Mouse (Mus musculus) limb, embryonic 13.5 days (tissue): ENCODE measurements around the gene Zbtb46. TPM values are rescaled to one million over a fixed set of nuclear protein-coding genes. Genes with fewer than 3 reads are reported as not detected.
A peak's percentile ranks its signal among the peaks of the same experiment; 100 is the strongest.

Experiments used
- ATAC-seq: fragments of 200-750 bp; cut with Nextera tagmentation; 2 replicates; pipeline ENCODE4 v1.8.0; 2017; ENCODE audit warnings: low read depth, moderate number of reproducible peaks, moderate TSS enrichment; ENCODE audit not compliant: low FRiP score
- H3K27ac ChIP-seq: fragments of 300-500 bp; sonication (generic); 2 replicates; pipeline ENCODE4 v1.5.1; 2015; ENCODE audit warnings: inconsistent platforms, mild to moderate bottlenecking, moderate library complexity
- H3K27me3 ChIP-seq: fragments of 300-500 bp; sonication (generic); 2 replicates; pipeline ENCODE4 v1.6.1; 2015; ENCODE audit warnings: mild to moderate bottlenecking, inconsistent platforms
- H3K36me3 ChIP-seq: fragments of 300-500 bp; sonication (generic); 2 replicates; pipeline ENCODE4 v1.6.1; 2015; ENCODE audit warnings: inconsistent platforms, mild to moderate bottlenecking, moderate library complexity
- H3K4me1 ChIP-seq: fragments of 300-500 bp; sonication (generic); 2 replicates; pipeline ENCODE4 v1.6.1; 2015; ENCODE audit warnings: inconsistent platforms
- H3K4me2 ChIP-seq: fragments of 300-500 bp; sonication (generic); replicated peaks from 2 replicates; pipeline ENCODE4 v1.6.1; 2015; ENCODE audit warnings: inconsistent platforms, mild to moderate bottlenecking, moderate library complexity
- H3K4me3 ChIP-seq: fragments of 300-500 bp; sonication (generic); 2 replicates; pipeline ENCODE4 v1.5.1; 2015; ENCODE audit warnings: moderate library complexity, mild to moderate bottlenecking, inconsistent platforms
- H3K9ac ChIP-seq: fragments of 300-500 bp; sonication (generic); 2 replicates; pipeline ENCODE4 v1.6.1; 2015; ENCODE audit warnings: mild to moderate bottlenecking, inconsistent platforms
- H3K9me3 ChIP-seq: fragments of 300-500 bp; sonication (generic); 2 replicates; pipeline ENCODE4 v1.6.1; 2016; ENCODE audit warnings: inconsistent platforms
- WGBS: fragments of 180-500 bp; shearing (Covaris S2); methylation state at CpG from one replicate; pipeline ENCODE4 v1.1.7; 2015; 5-methylcytosine and 5-hydroxymethylcytosine counted together
- polyA plus RNA-seq: library from polyadenylated mRNA; unstranded; fragments of >200 nt; fragmentation: Nextera tagmentation; extraction: Ambion mirVana; gene quantifications from 2 replicates; pipeline ENCODE4 v1.2.1, GENCODE M21; 2015

Zbtb46 gene
- polyA plus RNA-seq, 1 experiment from 2014 or later, result 5.7 TPM

DNA sequence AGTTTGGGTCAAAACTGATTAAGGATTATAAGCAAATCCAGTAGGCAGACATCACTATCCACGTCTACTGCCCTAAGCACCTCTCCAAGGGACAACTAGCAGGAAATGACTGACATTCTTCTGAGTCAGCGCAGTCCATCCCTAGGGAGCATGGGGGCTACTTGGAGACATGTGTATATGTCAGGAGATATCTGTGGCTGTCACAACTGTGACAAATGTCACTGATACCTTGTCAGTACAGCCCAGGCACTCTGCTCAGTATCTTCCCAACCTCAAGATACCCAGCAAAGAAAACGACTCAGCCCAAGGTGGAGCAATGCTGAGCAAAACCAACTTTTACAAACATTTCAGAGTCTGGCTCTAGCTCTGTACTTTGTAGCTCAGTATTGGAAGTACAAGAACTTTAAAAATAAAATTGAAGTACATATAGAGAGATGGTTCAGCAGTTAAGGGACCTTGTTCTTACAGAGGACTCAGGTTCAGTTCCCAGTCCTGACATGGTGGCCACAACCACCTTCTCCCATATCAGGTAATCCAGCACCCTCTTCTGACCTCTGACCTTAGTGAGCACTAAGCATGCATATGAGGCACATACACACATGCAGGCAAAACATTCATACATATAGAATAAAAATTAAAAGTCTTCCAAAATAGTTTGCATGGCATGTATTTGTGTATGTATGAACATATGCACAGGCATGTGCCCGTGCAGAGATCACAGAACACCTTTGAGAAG, 38.2 kb downstream of the Zbtb46 start:
- Histone ChIP-seq H3K4me1 (no peaks in the 10 kb centered on the region), H3K4me2 (no peak overlapping the region), H3K27ac (no peak overlapping the region), H3K9ac (no peak overlapping the region), H3K9me3 (no peaks in the 10 kb centered on the region), H3K27me3 (no peaks in the 10 kb centered on the region), H3K4me3 (no peak overlapping the region), H3K36me3 (peaks cover 14% of the 10 kb centered on the region; the same call in 1 of the 2 replicates)
- WGBS, result 80% methylated on average over 4 of the region's 4 CpGs
- ATAC-seq, result no peak

GRCm38 (mm10) chr2:181420426-181420825, 38.8 kb downstream of the Zbtb46 start:
- ATAC-seq, result no peak
- Histone ChIP-seq H3K36me3 (peaks cover 14% of the 10 kb centered on the region; the same call in 1 of the 2 replicates), H3K4me2 (no peak overlapping the region), H3K9me3 (no peaks in the 10 kb centered on the region), H3K27ac (no peak overlapping the region), H3K4me1 (no peaks in the 10 kb centered on the region), H3K4me3 (no peak overlapping the region), H3K9ac (no peak overlapping the region), H3K27me3 (no peaks in the 10 kb centered on the region)
- WGBS, result 86% methylated on average over 4 of the region's 4 CpGs

DNA sequence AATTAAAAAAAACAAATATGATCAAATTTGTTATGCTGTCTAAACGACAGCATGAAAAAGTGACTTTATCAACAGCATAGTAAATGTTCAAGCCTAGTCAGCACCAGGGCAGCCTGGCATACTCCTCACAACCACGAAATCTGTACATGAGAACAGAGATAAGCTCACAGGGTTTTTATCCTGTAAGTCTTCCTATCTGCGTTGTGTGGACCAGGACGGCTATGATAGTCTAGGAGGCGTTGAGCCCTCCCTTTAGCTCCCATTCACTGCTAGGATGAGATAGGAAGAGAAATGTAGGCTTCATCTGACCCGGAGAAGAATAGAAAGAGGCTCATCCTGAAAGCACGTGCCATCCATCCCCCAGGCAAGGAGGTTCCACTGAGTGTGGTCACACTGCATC, 39.9 kb downstream of the Zbtb46 start:
- Histone ChIP-seq H3K9me3 (no peaks in the 10 kb centered on the region), H3K4me1 (no peaks in the 10 kb centered on the region), H3K4me3 (no peak overlapping the region), H3K27me3 (no peaks in the 10 kb centered on the region), H3K27ac (no peak overlapping the region), H3K9ac (no peak overlapping the region), H3K4me2 (no peak overlapping the region), H3K36me3 (peaks cover 14% of the 10 kb centered on the region; the same call in 1 of the 2 replicates)
- WGBS, result 79% methylated on average over 7 of the region's 7 CpGs
- no peak for ATAC-seq

DNA sequence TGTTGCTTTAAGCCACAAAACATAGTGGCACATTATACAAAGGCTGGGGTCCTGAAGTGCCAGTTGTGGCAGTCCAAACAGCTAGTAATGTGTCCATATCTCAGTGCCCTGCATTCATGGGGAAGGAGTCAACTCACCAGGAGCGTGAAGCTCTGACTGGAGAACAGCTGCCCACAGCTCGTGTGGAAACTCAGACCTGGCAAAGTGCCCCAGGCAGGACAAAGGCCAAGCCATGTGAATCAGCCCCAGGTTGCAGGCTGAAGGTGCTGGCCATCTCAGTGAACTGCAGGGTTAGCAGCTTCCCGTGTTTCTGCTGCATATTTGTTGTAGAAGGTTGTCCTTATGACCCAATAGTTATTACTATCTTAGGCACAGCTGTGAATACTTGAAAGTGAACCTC, 43.3 kb downstream of the Zbtb46 start:
- no peak for ATAC-seq
- Histone ChIP-seq H3K9me3 (no peaks in the 10 kb centered on the region), H3K4me3 (no peak overlapping the region), H3K4me2 (no peak overlapping the region), H3K27ac (no peak overlapping the region), H3K27me3 (no peaks in the 10 kb centered on the region), H3K9ac (no peak overlapping the region), H3K36me3 (no peaks in the 10 kb centered on the region), H3K4me1 (no peaks in the 10 kb centered on the region)
- WGBS, result 57% methylated on average over 3 of the region's 3 CpGs

DNA sequence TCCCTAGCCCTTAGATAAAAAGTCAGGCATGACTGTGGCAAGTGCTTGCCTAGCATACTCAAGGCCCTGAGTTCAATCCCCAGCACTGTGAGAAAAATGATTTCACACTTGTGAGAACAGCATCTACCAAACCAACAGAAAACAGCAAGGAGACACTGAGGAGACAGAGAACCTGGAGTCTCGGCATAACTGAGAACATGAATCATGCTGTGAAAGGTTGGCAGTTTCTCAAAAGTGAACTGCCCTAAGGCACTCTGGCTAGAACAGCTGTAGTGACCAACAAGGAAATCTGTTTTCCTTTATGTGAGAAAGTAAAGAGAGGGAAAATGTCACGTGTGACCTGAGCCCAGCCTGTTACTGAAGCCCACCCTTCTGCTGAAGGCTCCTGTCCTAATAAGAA, 46.1 kb downstream of the Zbtb46 start:
- H3K9me3 ChIP-seq, result no peaks in the 10 kb centered on the region
- no peaks in the 10 kb centered on the region for H3K4me1 ChIP-seq
- no peak overlapping the region for H3K4me2 ChIP-seq
- no peak for ATAC-seq
- no peak overlapping the region for H3K9ac ChIP-seq
- no peak overlapping the region for H3K27ac ChIP-seq
- H3K4me3 ChIP-seq, result no peak overlapping the region
- no peaks in the 10 kb centered on the region for H3K36me3 ChIP-seq
- WGBS, result 32% methylated on average over 2 of the region's 2 CpGs
- H3K27me3 ChIP-seq, result no peaks in the 10 kb centered on the region

DNA sequence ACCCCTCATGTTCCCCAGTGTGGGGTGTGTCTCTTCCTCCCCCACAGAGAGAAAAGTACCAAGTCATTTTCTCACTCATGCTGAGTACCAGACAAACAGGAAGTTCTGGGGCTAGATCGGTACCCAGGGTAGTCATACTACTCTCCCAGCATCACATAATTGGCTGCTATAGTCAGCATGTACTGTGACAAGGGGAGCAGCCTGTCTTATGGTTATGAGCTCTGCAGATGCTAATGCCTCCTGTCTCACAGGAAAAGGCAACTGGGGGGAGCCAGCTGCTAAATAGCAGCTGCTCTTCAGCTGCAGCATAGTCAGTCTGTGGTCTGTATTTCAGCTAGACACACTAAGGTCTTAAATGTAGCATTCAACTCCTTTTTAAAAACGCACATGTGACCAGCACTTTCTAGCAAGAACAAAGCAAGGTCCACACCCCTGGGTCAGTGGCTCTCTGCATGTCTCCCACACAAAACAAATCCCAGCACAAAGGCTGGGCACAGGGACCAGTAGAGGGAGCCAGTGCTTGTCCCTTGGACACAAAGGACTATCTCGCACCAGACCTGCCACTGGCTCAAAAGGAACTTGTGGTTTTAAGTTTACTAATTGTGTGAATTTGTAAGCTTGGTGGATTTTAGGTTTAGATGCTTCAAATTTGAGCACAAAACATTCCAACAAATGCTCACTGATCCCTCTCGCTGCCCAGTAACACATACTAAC, 48.3 kb downstream of the Zbtb46 start:
- Histone ChIP-seq H3K4me1 (no peaks in the 10 kb centered on the region), H3K27ac (no peak overlapping the region), H3K9me3 (no peaks in the 10 kb centered on the region), H3K4me2 (no peak overlapping the region), H3K27me3 (no peaks in the 10 kb centered on the region), H3K4me3 (no peak overlapping the region), H3K9ac (0 out of 2 replicates have a peak overlapping the region, but pooled peaks have one; percentile 25), H3K36me3 (peaks cover 3% of the 10 kb centered on the region; the same call in 1 of the 2 replicates)
- 49% methylated on average over 4 of the region's 4 CpGs for WGBS
- no peak for ATAC-seq

GRCm38 (mm10) chr2:181409643-181410042, 49.6 kb downstream of the Zbtb46 start:
- ATAC-seq, result no peak
- H3K27ac ChIP-seq, result no peak overlapping the region
- H3K4me2 ChIP-seq, result no peak overlapping the region
- no peak overlapping the region for H3K4me3 ChIP-seq
- H3K36me3 ChIP-seq, result peaks cover 3% of the 10 kb centered on the region; the same call in 1 of the 2 replicates
- no peak overlapping the region for H3K9ac ChIP-seq
- no peaks in the 10 kb centered on the region for H3K4me1 ChIP-seq
- H3K27me3 ChIP-seq, result no peaks in the 10 kb centered on the region
- H3K9me3 ChIP-seq, result no peaks in the 10 kb centered on the region
- WGBS, result 77% methylated on average over 7 of the region's 7 CpGs

GRCm38 (mm10) chr2:181403722-181404121, 55.5 kb downstream of the Zbtb46 start:
- H3K36me3 ChIP-seq, result peaks cover 3% of the 10 kb centered on the region; the same call in 1 of the 2 replicates
- H3K4me2 ChIP-seq, result no peak overlapping the region
- H3K27me3 ChIP-seq, result no peaks in the 10 kb centered on the region
- H3K9ac ChIP-seq, result no peak overlapping the region
- H3K9me3 ChIP-seq, result no peaks in the 10 kb centered on the region
- 84% methylated on average over 3 of the region's 3 CpGs for WGBS
- no peak overlapping the region for H3K27ac ChIP-seq
- no peaks in the 10 kb centered on the region for H3K4me1 ChIP-seq
- no peak for ATAC-seq
- no peak overlapping the region for H3K4me3 ChIP-seq

DNA sequence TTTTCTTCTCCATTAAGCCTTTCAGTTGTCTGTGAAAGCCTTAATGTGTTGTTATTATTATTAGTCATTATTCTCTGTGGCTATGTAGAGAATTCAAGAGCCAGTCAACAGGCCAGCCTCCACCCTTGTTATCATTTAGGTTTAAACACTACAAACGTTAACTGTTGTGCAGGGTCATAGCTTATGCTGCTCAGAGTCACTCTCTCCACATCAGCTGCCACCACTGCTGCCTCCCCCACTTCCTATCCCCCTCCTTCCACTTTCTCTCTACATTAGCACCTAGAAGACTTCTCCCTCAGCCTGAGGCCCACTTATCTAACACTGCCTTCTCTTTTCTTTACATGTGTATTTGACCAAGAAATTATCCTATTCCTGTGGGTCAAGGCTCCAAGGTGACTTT, 57.7 kb downstream of the Zbtb46 start:
- Histone ChIP-seq H3K27ac (no peak overlapping the region), H3K9ac (no peak overlapping the region), H3K27me3 (no peaks in the 10 kb centered on the region), H3K4me3 (no peak overlapping the region), H3K4me1 (no peaks in the 10 kb centered on the region), H3K36me3 (no peaks in the 10 kb centered on the region), H3K4me2 (no peak overlapping the region), H3K9me3 (no peaks in the 10 kb centered on the region)
- no peak for ATAC-seq
- 18% methylated on average over 1 of the region's 1 CpGs for WGBS

DNA sequence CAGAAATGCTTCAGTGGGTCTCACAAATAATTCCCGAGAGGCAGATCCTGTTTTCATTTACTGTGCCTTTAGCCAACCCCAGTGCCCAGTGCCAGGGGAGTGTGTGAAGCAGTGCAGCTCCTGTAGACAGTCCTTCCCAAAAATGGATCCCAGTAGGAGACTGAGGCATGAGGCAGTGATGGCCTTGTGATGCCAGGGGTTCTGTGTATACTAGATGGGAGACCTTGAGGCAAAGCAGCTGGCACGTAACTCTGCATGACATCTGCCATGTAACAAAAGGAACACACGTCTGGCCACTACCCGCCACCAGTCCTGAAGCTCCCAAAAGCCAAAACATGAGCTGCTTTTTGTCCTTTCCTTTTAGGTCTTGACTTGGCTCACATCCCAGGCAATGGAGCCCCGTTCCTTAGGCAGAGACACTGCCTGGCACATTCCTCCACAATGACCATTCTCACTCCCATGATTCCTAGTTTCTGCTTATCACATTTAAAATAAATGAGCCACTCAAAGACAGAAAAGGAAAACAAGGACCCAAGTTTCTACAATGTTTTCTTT, 61.9 kb downstream of the Zbtb46 start:
- H3K36me3 ChIP-seq, result no peaks in the 10 kb centered on the region
- 84% methylated on average over 5 of the region's 5 CpGs for WGBS
- no peak overlapping the region for H3K9ac ChIP-seq
- H3K27ac ChIP-seq, result no peak overlapping the region
- no peak overlapping the region for H3K4me2 ChIP-seq
- no peak overlapping the region for H3K4me3 ChIP-seq
- H3K27me3 ChIP-seq, result no peaks in the 10 kb centered on the region
- no peaks in the 10 kb centered on the region for H3K4me1 ChIP-seq
- no peaks in the 10 kb centered on the region for H3K9me3 ChIP-seq
- no peak for ATAC-seq

- no peak overlapping the region for H3K27ac ChIP-seq
- 94% methylated on average over 3 of the region's 3 CpGs for WGBS
- no peak for ATAC-seq
- H3K36me3 ChIP-seq, result peaks cover 3% of the 10 kb centered on the region; the same call in 1 of the 2 replicates
- H3K4me1 ChIP-seq, result no peaks in the 10 kb centered on the region
- no peak overlapping the region for H3K4me2 ChIP-seq
- no peaks in the 10 kb centered on the region for H3K27me3 ChIP-seq
- no peak overlapping the region for H3K4me3 ChIP-seq
- no peaks in the 10 kb centered on the region for H3K9me3 ChIP-seq
- H3K9ac ChIP-seq, result no peak overlapping the region
These were observed 65.1 kb downstream of the Zbtb46 start for GRCm38 (mm10) chr2:181394086-181394485.

- Histone ChIP-seq H3K4me2 (no peak overlapping the region), H3K36me3 (peaks cover 3% of the 10 kb centered on the region; the same call in 1 of the 2 replicates), H3K4me3 (no peak overlapping the region), H3K9me3 (no peaks in the 10 kb centered on the region), H3K4me1 (no peaks in the 10 kb centered on the region), H3K9ac (no peak overlapping the region), H3K27me3 (no peaks in the 10 kb centered on the region), H3K27ac (no peak overlapping the region)
- ATAC-seq, result peak; percentile 83; the same call in 1 of the 2 replicates
- WGBS, result 34% methylated on average over 4 of the region's 4 CpGs
These were observed 66.5 kb downstream of the Zbtb46 start for GRCm38 (mm10) chr2:181392600-181393213.
